Mouse (Mus musculus): ENCODE results near the gene Plpp1.

DNA sequence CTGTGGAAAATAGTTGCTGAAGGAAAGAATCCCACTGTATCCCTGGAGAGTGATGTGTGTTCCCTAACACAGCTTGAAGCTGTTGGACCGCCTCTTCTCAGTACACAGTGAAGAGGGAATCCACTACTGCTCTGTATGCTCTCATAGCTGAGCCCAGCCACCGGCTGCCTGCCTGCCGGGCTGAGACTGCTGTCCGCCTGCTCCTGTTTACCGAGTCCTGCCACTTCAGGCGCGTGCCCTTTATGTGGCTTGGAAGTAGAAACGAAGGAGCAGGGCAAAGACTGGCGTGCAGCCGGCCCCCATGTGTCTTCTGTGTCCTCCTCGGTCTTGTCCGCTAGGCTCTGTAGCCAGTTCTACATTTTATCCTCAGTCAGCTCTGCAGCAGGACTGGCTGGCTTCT, 34.5 kb downstream of the Plpp1 start:
- no peak for TF ChIP-seq CTCF (IDR thresholded peaks at IDR 0.05; ENCODE audit: borderline replicate concordance, extremely low read depth, insufficient read depth, insufficient read length)
- TF ChIP-seq POLR2A (IDR thresholded peaks at IDR 0.05; ENCODE audit: borderline replicate concordance, extremely low read depth, insufficient read depth, insufficient read length, poor library complexity, severe bottlenecking): no peak
